8 mouse cellular contexts compared by ENCODE assay signal in genomic region chr11:72489881-72490301, GRCm38 (mm10). TPM values are rescaled to one million over a fixed set of nuclear protein-coding genes. Genes with fewer than 3 reads are reported as not detected.
DNase-seq lines count a peak whose midpoint lies in the region; ATAC-seq lines count a peak whose summit lies in the region.

Gene Spns2, minus strand, starts transcription at chr11:72489904.

- peak; percentile 75 for ATAC-seq in megakaryocyte progenitor cell, adult 5-6 weeks (replicated peaks; ENCODE audit: poor library complexity)

- DNase-seq in T-cell, adult 2 months (ENCODE audit: low spot score) = peak; percentile 39
- DNase-seq in cerebellum, postnatal 36 days = peak; percentile 72 to 82
- peak; percentile 91 for DNase-seq in gastrocnemius, postnatal 10 days
- peak; percentile 47 for DNase-seq in induced T-regulatory cell, adult 2 months (ENCODE audit: low read depth)
- DNase-seq in left cerebral cortex, adult 9 months (ENCODE audit: low spot score in 2 of 2) = peak; percentile 88 to 94
- DNase-seq in right cerebral cortex, postnatal 10 days (ENCODE audit: low spot score in 2 of 2) = peak; percentile 95 to 96
- peak; percentile 89 for DNase-seq in urinary bladder, postnatal 14 days (ENCODE audit: low spot score)

RNA-seq across cellular contexts. Expression of gene Spns2, which starts in this region (rescaled TPM):
- 10 to 100 TPM; 15.8 to 20.0 TPM for total RNA-seq in gastrocnemius, postnatal 10 days (2021)
- 18.0 and 25.8 TPM in 2 replicates for total RNA-seq in megakaryocyte progenitor cell, adult 5-6 weeks (2015)
- 8.8 and 13.0 TPM in 2 replicates for total RNA-seq in megakaryocyte progenitor cell, adult 5-6 weeks (2017)

Comparison
In these comparisons a context has a peak if more than half of its experiments do, and no peak if none do; other contexts are left out.
1. Peak in every context shown above with its lines: DNase-seq and ATAC-seq.
2. DNase-seq: peak in every context shown above with its lines; median percentile 96 in right cerebral cortex, postnatal 10 days; 91 in gastrocnemius, postnatal 10 days; 91 in left cerebral cortex, adult 9 months; 89 in urinary bladder, postnatal 14 days; 77 in cerebellum, postnatal 36 days; 47 in induced T-regulatory cell, adult 2 months; 39 in T-cell, adult 2 months.